Mouse (Mus musculus): ENCODE results near the gene Zfp260.

- TF ChIP-seq CTCF (IDR thresholded peaks at IDR 0.05; ENCODE audit: borderline replicate concordance, extremely low read depth, insufficient read depth, insufficient read length), result no peak
- TF ChIP-seq POLR2A (IDR thresholded peaks at IDR 0.05; ENCODE audit: borderline replicate concordance, extremely low read depth, insufficient read depth, insufficient read length, poor library complexity, severe bottlenecking), result 0 out of 2 replicates have a peak, but pooled peaks have one; percentile 32
Observed at GRCm38 (mm10) chr7:30072146-30073028, 22.2 kb upstream of the Zfp260 start, which contains the start of gene Zfp82.

Measured in brain, embryonic 14.5 days (tissue).